Mouse (Mus musculus): Measurements from ENCODE around the gene Vmn1r196. TPM values are rescaled to one million over a fixed set of nuclear protein-coding genes. Genes with fewer than 3 reads are reported as not detected.
"Not testable (repeated sequence)": the region's sequence is repeated elsewhere in the genome, so short reads cannot be mapped to it uniquely, and the experiment has no call there.

Gene Vmn1r196
- polyA plus RNA-seq (2012; rRNA removed) = not detected in 2 replicates

DNA sequence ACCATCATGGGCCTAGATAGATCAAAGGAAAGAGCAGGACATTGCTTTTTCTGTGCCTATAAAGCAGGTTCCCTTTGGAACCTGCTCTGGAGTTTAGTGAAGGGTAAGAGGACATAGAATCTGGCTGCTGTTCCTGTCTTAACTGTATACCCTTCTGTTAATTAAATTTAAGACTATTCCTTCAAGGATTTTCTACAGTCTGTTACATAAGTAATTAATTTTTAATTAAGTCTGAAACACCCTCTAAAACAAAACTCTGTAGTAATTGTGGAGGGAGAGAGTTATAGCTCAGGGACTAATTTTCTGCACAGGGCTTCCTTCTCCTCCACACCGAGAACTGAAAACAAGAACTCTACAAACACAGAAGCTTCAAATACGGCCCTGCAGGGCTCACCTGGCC lies at the start of gene Vmn1r196:
Vmn1r196 (plus strand) TSS at position 301 of the 400 bp plus-strand sequence.
- no peak for DNase-seq (ENCODE audit: low read depth)

DNA sequence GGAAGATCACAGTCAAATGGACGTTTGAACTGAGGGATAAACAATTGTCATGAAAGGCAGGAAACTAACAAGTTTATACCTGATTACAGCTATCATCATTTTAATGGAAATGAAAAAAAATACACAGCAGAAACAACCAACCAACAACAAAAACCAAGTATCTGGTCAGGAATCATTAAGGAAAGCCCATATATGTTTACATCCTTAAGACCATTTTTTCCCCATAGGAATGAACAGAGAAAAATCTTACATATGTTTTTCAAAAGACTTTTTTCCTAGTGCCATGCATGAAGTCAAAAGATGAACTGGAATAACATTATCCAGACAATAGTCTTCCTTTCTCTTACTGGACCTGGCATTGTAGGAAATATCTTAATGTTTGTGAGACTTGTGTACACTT lies 45.8 kb upstream of the Vmn1r196 start, which contains the start of gene Vmn1r194:
Vmn1r194 (plus strand) TSS at position 301 of the 400 bp plus-strand sequence.
- DNase-seq (ENCODE audit: low read depth) = no peak

DNA sequence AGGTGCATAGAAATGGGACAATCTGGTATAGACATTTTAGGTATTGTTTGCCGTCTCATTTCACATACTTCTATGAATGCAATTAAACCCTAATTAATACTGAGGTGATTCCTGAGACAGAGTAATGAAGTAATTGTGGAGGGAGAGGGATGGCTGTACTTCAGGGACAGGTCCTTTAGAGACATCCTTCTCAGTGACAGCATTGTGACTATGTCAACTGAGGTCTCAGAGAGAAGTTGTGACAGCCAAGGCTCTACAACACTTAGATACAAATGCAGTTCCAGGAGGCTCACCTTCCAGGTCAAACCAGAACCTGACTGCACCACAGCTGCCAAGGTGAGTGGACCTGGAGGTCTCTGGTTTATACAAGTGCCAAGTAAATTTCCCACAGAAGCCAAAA lies 19.5 kb upstream of the Vmn1r196 start, which contains the start of gene Vmn1r195:
Vmn1r195 (plus strand) TSS at position 301 of the 400 bp plus-strand sequence.
- DNase-seq (ENCODE audit: low read depth) = not testable (repeated sequence)

DNA sequence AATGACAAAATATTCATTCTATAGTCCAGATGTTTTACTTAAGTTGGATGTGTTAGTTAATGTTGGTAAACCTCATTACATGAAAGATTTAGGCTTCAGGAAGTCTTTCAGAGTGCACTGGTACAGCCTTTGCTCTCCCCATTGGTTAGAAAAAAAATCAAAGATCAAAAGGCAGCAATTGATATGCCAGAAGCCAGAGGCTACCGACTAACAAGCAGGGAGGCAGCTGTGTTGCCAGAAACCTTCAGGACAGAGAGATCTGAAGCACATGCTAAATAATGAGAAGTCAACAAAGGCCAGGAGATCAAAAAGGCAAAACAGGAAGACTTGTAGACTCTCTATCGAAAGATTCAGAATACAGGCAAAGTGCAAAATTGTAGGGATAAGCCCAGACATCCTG lies 18.0 kb upstream of the Vmn1r196 start:
- no peak for DNase-seq (ENCODE audit: low read depth)

DNA sequence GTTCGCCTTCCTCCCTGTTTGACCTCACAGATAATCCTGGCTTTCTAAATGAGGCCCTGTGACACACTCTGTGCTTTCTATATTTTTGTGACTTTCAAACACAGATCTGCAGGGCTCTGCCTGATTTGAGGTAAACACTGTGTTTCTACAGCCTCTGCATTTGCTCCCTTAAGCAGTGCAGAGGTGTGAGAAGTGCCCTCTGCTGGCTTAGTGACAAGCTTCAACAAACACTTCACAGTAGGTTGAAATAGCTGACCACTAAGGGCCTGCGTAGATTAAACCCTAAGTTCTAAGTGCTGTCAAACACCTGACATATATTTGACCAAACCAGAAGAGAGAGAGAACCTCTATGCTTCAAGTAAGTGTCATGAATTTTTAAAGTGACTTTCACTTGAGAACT lies 5.1 kb upstream of the Vmn1r196 start:
- no peak for DNase-seq (ENCODE audit: low read depth)

DNA sequence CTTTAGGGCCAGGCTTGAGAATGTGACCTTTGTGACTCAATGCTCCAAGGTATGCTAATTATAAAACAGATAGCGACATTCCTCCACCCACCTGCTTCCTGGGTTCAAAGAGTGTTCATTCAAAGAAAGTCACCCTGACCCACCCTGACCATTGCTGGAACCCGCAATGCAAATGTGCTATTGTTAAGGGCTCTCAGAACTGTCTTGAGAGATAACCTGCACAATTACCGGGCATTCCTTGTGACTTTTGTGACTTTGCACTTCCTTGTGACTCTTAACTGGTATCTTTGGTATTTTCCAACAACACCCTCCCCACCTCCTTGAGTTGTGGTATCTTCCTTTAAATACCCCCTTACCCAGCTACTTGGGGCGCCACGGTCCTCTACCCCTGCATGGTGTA lies 18.4 kb downstream of the Vmn1r196 start:
- DNase-seq (ENCODE audit: low read depth) = not testable (repeated sequence)

DNA sequence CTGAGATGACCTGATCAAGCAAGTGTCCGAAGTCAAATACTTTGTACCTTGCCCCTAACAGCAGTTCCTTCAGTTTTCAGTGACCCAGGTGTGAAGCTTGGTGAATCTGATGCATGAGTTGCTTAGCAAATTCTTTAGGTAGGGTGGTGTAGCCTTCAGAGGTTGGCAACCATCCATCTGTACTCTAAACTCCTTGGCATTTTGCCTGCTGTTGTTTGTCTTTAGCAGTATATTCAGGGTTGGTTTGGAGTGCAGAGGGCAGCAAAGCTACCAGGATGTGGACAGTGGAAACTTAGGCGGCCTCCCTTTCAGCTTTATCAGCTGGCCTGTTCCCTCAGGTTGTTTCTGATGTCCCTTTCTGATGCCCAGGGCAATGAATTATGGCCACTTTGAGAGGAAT lies 25.6 kb downstream of the Vmn1r196 start:
- no peak for DNase-seq (ENCODE audit: low read depth)

DNA sequence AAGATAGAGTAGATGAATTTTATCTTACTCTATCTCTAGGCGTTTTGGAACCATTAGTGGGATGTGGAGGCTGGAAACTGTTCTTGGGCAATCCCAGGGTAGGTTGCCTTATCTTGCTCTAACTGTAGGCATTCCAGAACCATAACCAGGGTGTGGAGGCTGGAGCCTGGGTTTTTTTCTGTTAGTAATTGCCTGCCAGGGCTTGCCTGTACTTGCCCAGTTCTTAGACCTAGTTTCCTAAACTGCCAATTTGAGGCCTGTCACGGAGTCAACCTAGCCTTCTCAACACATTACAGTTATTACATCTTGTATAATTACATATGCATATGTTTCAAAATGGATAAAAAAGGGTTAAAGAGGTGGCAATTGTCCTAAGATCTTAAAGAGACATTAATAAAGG lies 27.6 kb downstream of the Vmn1r196 start:
- peak; percentile 44 for DNase-seq (ENCODE audit: low read depth)

DNA sequence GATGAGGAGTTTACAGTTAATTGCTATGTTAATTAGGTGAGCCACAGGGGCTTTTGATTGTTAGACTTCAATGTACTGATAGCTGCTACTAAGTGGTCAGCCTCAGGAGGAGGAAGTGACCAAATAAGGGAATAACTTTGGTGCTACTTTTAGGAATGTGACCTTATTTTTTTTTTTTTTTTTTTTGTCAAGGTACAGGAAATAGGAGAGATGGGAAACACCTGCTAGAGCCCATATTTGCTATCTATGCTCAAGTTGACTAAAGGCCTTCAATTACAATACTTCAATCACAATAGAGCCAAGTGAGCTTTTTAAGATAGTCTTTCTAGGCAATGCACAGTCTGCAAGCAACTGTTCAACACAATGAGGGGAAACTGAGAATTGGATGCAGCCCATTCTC lies 30.4 kb downstream of the Vmn1r196 start:
- no peak for DNase-seq (ENCODE audit: low read depth)

DNA sequence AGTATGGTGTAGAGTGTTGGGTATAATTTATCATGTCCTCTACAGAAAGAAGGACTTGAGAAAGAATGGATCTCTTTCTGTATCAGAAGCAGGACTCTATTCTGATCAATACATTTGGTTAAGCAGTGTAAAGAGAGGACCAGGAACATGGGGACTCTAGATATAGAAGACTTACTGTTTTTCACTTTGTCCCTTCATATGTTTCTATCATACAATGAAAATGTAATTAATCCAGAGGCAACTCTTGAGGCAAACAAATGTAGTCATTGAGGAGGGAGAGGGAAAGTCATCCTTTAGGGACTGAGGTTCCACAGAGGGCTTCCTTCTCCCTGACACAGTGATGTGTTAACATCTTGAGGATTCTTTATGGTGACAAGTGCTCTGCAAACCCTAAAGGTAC lies 34.6 kb downstream of the Vmn1r196 start, which contains the start of gene Vmn1r197:
Vmn1r197 (plus strand) TSS at position 301 of the 400 bp plus-strand sequence.
- DNase-seq (ENCODE audit: low read depth) = no peak

DNA sequence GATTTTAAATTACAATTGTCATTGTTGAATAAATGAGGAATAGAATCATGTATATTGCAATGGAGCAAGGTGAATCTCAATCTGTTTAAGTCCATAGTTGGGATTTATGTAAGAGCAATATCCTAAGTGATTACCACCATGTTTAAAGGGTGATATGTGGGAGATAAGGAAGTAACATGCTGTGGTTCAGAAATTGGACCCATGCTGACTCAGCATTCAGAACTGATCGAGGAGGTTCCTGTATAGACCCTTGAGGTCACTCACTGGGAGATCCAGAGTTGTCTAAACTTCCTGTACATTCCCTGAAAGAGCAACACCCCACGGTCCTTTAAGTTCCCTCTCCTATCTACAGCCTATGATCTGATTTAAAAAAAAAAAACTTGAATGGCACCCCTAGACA lies 43.5 kb downstream of the Vmn1r196 start:
- no peak for DNase-seq (ENCODE audit: low read depth)

DNA sequence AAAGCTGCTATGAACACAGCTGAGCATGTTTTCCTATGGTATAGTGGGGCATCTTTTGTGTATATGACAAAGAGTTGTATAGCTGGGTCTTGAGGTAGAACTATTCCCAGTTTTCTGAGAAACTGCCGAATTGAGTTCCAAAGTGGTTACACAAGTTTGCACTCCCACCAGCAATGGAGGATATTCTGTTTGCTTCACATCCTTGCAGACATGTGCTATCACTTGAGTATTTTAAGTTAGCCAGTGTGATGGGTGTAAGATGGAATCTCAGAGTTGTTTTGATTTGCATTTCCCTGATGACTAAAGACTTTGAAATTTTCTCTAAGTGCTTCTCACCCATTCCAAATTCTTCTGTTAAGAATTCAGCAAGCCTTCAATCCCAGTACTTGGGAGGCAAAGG lies 45.8 kb downstream of the Vmn1r196 start:
- no peak for DNase-seq (ENCODE audit: low read depth)

Other genes with a start within 250 kb of the Vmn1r196 start
- 7.5 and 10.7 TPM in 2 replicates for gene Hist1h4i, start 248.6 kb upstream of the Vmn1r196 start, polyA plus RNA-seq (2012; rRNA removed)
- 0.99 TPM in 1 of 2 replicates, not detected in the other for gene Hist1h2ag, start 247.0 kb upstream of the Vmn1r196 start, polyA plus RNA-seq (2012; rRNA removed)
- 1.2 and 3.0 TPM in 2 replicates for gene Hist1h2bj, start 246.7 kb upstream of the Vmn1r196 start, polyA plus RNA-seq (2012; rRNA removed)
- gene Vmn1r188, start 205.5 kb upstream of the Vmn1r196 start, polyA plus RNA-seq (2012; rRNA removed) = not detected in 2 replicates
- gene Vmn1r189, start 184.1 kb upstream of the Vmn1r196 start, polyA plus RNA-seq (2012; rRNA removed) = not detected in 2 replicates
- not detected in 2 replicates for gene Vmn1r191, start 106.0 kb upstream of the Vmn1r196 start, polyA plus RNA-seq (2012; rRNA removed)
- not detected in 2 replicates for gene Vmn1r192, start 98.8 kb upstream of the Vmn1r196 start, polyA plus RNA-seq (2012; rRNA removed)
- not detected in 2 replicates for gene Vmn1r193, start 66.8 kb upstream of the Vmn1r196 start, polyA plus RNA-seq (2012; rRNA removed)
- not detected in 2 replicates for gene Vmn1r194, start 45.7 kb upstream of the Vmn1r196 start, polyA plus RNA-seq (2012; rRNA removed)
- gene Vmn1r195, start 19.4 kb upstream of the Vmn1r196 start, polyA plus RNA-seq (2012; rRNA removed) = not detected in 2 replicates
- gene Vmn1r197, start 34.7 kb downstream of the Vmn1r196 start, polyA plus RNA-seq (2012; rRNA removed) = not detected in 2 replicates
- not detected in 2 replicates for gene Vmn1r198, start 60.4 kb downstream of the Vmn1r196 start, polyA plus RNA-seq (2012; rRNA removed)
- gene Vmn1r199, start 89.9 kb downstream of the Vmn1r196 start, polyA plus RNA-seq (2012; rRNA removed) = not detected in 2 replicates
- not detected in 2 replicates for gene Vmn1r200, start 100.5 kb downstream of the Vmn1r196 start, polyA plus RNA-seq (2012; rRNA removed)
- gene Vmn1r201, start 182.0 kb downstream of the Vmn1r196 start, polyA plus RNA-seq (2012; rRNA removed) = not detected in 2 replicates
- gene Vmn1r202, start 215.5 kb downstream of the Vmn1r196 start, polyA plus RNA-seq (2012; rRNA removed) = 0.03 TPM in 1 of 2 replicates, not detected in the other
- gene Vmn1r203, start 228.2 kb downstream of the Vmn1r196 start, polyA plus RNA-seq (2012; rRNA removed) = not detected in 2 replicates

Data from gonadal fat pad, adult 2 months (tissue).